Mouse (Mus musculus): ENCODE results near the gene Gbp5.

Gbp5 gene

GRCm38 (mm10) chr3:142493536-142494061 is at the start of gene Gbp5:
Gbp5 (plus strand) TSS chr3:142493978.
- peak; percentile 87 to 88 for DNase-seq (ENCODE audit: low spot score in 2 of 2)

DNA sequence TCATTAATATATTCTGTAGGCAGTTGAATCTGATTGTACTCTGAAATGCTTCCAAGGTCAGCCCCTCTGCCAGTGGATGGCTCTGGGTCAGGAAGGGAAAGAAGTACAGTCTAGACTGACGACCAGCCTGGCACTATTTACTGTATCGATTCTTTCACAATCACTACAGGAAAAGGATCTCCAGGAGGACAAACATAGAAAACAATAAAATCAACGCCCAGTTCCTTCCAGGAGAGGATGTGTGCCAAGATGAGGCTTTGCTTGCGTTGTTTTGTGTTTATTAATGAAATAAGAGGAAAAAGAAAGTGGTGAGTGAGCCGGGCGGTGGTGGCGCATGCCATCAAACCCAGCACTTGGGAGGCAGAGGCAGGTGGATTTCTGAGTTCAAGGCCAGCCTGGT is 39.6 kb upstream of the Gbp5 start:
- no peak for DNase-seq (ENCODE audit: low spot score in 2 of 2)

GRCm38 (mm10) chr3:142459241-142459640 is 34.5 kb upstream of the Gbp5 start:
- no peak for DNase-seq (ENCODE audit: low spot score in 2 of 2)

DNA sequence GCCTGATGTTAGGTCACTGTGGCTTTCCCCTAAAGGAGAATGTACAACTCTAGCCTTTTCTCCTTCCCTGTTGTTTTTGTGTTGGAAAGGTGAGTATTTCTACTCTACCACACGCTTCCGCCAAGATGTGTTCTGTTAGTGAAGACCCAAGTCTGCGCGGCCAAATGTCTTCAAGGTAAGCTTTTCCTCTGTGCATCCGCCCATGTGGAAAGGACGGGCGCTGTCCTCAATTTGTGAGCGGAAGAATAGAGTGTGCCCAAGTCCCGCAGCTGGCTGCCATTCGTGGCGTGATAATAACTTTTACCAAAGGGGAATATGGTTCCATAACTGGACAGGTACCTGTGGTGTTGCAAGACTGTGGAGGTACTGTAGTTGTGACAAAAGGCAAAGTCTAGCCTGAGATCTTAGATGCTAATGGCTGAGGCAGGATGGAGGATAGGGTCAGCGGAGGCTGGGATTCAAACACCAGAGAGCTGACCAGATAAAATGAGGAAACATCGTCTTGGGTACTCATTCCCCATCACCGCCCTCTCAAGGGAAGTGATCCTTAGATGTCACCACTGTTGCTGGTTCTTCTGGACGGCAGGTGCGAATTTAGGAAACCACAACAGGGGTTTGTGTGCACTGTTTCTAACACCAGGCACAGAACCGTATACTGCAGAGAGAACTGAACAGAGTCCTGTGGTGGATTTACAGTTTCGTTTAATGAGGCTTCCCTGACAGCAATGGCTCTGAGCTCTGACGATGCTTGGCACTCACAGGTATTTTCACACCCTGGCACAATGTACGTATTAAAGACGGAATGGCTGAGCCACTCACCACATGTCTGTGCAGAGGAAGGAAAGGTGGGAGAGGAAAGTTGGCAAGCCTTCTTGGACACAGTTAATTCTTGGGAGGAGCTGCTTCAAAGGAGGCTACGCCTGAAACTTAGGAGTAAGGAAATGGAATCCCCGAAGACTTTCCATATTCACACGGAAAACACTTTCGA is 30.7 kb upstream of the Gbp5 start:
- no peak for DNase-seq (ENCODE audit: low spot score in 2 of 2)

GRCm38 (mm10) chr3:142474349-142474983 is 19.3 kb upstream of the Gbp5 start:
- DNase-seq (ENCODE audit: low spot score in 2 of 2): no peak

DNA sequence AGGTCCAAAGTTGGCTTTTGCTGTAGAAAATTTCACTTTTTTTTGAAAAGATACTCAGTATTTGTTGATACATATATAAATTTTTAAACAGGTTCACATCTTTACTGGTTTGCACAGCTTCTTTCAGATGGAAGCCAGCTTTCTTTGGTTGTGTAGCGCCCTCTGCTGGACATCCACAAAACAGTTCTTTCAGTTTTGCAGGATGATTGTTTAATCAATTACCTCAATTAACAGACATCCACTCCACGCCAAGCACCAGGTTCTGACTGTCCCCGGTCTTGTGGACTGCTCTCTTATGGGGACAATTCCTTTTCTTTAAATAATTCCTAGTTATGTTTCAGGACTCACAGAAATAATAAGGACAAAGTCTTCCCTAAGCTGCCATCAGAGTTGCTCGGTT is 17.9 kb upstream of the Gbp5 start:
- peak in 1 of 2 experiments; percentile 45 for DNase-seq (ENCODE audit: low spot score in 2 of 2)

- DNase-seq (ENCODE audit: low spot score in 2 of 2): no peak
Observed at GRCm38 (mm10) chr3:142477866-142478265, 15.9 kb upstream of the Gbp5 start.

GRCm38 (mm10) chr3:142478360-142478759 is 15.4 kb upstream of the Gbp5 start:
- no peak for DNase-seq (ENCODE audit: low spot score in 2 of 2)

- DNase-seq (ENCODE audit: low spot score in 2 of 2): peak; percentile 41 to 48
Observed at GRCm38 (mm10) chr3:142490465-142490864, 3.3 kb upstream of the Gbp5 start.

GRCm38 (mm10) chr3:142495146-142495655 is 1.4 kb downstream of the Gbp5 start:
- DNase-seq (ENCODE audit: low spot score in 2 of 2): no peak

- DNase-seq (ENCODE audit: low spot score in 2 of 2): no peak
Observed at GRCm38 (mm10) chr3:142496113-142497101, 2.6 kb downstream of the Gbp5 start.

DNA sequence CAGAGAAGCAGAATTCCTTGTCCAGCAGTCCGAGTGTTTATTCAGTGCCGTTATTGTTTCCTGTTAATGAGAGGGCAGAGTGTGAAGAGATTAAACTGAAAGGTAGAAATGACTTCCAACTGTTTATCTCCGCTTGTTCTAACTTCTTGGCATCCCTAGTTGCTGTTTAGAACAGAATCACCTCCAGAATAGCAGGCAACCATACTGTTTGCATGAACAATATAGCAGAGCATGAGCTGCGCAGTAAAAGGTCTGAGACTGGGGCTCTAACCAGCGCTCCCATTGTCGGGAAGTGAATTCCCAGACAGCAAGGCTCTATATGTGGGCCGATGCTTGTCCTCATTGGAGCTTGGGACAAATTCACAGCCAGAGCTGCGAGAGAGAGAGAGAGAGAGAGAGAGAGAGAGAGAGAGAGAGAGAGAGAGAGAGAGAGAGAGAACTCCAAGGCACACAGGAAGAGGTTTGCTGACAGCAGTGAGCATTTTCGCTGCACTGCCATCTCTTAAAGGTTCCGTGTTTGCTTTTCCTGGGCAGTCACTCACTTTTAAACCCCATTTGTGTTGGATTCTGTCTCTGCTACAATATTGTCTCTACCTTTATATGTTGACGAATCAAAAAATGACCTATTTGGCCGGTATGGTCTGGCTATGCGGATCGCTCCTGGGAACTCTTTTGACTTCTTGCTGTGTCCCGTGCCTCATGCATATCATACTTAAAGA is 3.5 kb downstream of the Gbp5 start:
- no peak for DNase-seq (ENCODE audit: low spot score in 2 of 2)

DNA sequence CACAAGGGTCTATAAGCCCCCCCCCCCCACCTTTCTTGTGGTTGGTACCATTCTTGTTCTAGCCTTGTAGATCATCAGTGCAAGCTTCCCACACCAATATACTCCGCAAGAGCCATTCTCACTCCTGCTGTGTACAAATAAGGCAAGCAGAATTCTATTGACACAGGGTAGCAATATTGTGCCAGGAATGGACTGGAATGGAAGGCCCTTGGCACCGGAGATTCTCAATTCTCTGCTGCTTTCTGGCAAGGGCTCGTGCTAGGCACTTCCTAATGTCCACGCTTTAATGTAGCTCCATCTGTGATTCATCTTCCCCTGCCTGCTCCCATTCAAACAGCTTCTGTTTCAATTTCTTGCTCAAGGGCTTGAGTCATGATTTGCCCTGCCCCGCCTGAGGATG is 5.2 kb downstream of the Gbp5 start:
- no peak for DNase-seq (ENCODE audit: low spot score in 2 of 2)

GRCm38 (mm10) chr3:142528116-142528515 is 34.3 kb downstream of the Gbp5 start:
- DNase-seq (ENCODE audit: low spot score in 2 of 2): no peak

- no peak for DNase-seq (ENCODE audit: low spot score in 2 of 2)
Observed at GRCm38 (mm10) chr3:142529597-142529996, 35.8 kb downstream of the Gbp5 start.

DNA sequence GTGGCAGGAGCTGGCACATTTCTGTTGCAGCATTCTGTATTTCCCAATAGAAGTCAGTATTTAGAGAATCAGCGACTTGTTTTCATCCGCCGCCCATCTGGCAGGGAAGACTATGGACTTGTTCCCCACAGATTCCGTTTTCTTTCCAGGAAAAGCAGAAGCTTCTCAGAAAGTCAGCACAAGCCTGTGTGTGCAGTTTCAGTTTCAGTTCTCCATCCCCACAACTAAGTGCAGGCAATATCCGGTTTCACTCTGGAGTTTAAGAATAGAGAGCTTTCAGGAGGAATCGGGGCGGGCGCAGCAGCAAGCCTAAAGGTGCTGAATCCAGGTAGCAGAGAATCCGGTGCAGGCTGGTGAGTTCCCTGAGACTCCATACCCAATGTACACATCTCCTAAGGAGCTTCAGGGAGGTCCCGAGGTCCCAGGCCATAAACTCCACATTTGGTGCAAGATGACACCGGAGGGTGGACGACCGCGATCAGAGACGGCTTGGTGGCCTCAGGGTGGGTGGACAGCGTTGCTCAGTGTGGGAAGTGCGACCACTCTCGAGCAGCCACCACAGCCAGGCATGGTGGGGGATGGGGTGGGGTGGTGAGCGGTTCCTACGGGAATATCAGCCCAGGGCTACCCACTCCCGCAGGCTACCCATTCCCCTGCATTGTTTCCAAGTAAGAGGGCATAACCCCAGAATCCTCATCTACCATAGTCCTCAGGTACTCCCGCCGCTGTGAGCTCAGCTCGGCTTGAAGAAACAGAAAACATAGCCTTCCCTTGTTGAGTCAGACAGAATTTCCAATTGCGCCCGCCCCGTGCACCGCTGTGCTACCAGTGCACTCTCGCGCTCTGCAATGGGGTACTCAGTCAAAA is 36.5 kb downstream of the Gbp5 start, which contains the start of gene Gbp7:
TSS of gene Gbp7 (plus strand) at position 256 of the 867 bp plus-strand sequence.
- DNase-seq (ENCODE audit: low spot score in 2 of 2): peak; percentile 45 to 47

GRCm38 (mm10) chr3:142531595-142531994 is 37.8 kb downstream of the Gbp5 start:
- no peak for DNase-seq (ENCODE audit: low spot score in 2 of 2)

- DNase-seq (ENCODE audit: low spot score in 2 of 2): no peak
Observed at GRCm38 (mm10) chr3:142533185-142533584, 39.4 kb downstream of the Gbp5 start.

DNA sequence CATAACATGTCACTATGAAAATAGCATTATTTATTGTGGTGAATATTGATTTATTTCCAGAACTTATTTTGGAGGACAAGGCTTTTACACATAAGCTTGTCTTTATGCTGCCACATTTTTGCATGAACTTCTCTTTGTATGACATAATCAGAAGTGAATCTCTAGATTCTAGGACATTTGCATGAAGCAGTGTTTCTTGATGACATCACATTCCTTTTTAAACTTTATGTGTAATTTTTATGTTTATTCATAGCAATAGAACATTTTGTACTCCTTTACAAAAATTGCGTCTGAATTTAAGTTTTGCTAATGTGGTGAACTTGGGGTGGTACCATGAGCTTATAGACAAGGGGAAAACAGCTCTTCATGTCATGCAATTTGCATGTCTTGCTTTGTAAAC is 41.9 kb downstream of the Gbp5 start:
- DNase-seq (ENCODE audit: low spot score in 2 of 2): no peak

Measured in urinary bladder, adult 18-20 months (tissue).